Mouse (Mus musculus): ENCODE results near the gene Cmc1.

GRCm38 (mm10) chr9:118187420-118187819, 37.4 kb upstream of the Cmc1 start:
- TF ChIP-seq CTCF (IDR thresholded peaks at IDR 0.05; ENCODE audit: low read depth, low read length) (no peak), POLR2A (IDR thresholded peaks at IDR 0.05; ENCODE audit: extremely low read depth, insufficient read depth, low read length) (no peak)
